Mouse (Mus musculus) neural tube, embryonic 14.5 days (tissue): ENCODE measurements around the gene Gh. TPM values are rescaled to one million over a fixed set of nuclear protein-coding genes. Genes with fewer than 3 reads are reported as not detected.

ENCODE experiments used
- ATAC-seq: fragments of 200-750 bp; cut with Nextera tagmentation; 2 replicates; pipeline ENCODE4 v1.8.0; 2017; ENCODE audit warnings: low read depth, mild to moderate bottlenecking, moderate TSS enrichment, moderate library complexity
- H3K27ac ChIP-seq: fragments of 300-500 bp; sonication (generic); 2 replicates; pipeline ENCODE4 v1.5.1; 2014; ENCODE audit warnings: low read depth, mild to moderate bottlenecking, control low read depth, low read length, moderate library complexity, mixed read lengths
- H3K27me3 ChIP-seq: fragments of 300-500 bp; sonication (generic); 2 replicates; pipeline ENCODE4 v1.6.1; 2014; ENCODE audit warnings: low read length; ENCODE audit not compliant: control insufficient read depth, insufficient read depth
- H3K36me3 ChIP-seq: fragments of 300-500 bp; sonication (generic); 2 replicates; pipeline ENCODE4 v1.6.1; 2014; ENCODE audit warnings: low read length, mixed read lengths; ENCODE audit not compliant: control insufficient read depth, insufficient read depth
- H3K4me1 ChIP-seq: fragments of 300-500 bp; sonication (generic); 2 replicates; pipeline ENCODE4 v1.6.1; 2014; ENCODE audit warnings: low read length; ENCODE audit not compliant: control insufficient read depth, insufficient read depth
- H3K4me2 ChIP-seq: fragments of 300-500 bp; sonication (generic); 2 replicates; pipeline ENCODE4 v1.6.1; 2014; ENCODE audit warnings: mild to moderate bottlenecking, low read depth, low read length, control low read depth
- H3K4me3 ChIP-seq: fragments of 300-500 bp; sonication (generic); 2 replicates; pipeline ENCODE4 v1.5.1; 2014; ENCODE audit warnings: low read depth, low read length, control low read depth, mixed read lengths
- H3K9ac ChIP-seq: fragments of 300-500 bp; sonication (generic); replicated peaks from 2 replicates; pipeline ENCODE4 v1.6.1; 2014; ENCODE audit warnings: low read depth, mild to moderate bottlenecking, control low read depth, low read length, mixed read lengths
- H3K9me3 ChIP-seq: fragments of 300-500 bp; sonication (generic); 2 replicates; pipeline ENCODE4 v1.6.1; 2016; ENCODE audit warnings: low read length; ENCODE audit not compliant: control insufficient read depth
- WGBS: fragments of 180-500 bp; shearing (Covaris S2); extraction: QIAGEN DNeasy Blood & Tissue Kit; methylation state at CpG from one replicate; pipeline ENCODE4 v1.1.7; 2014; 5-methylcytosine and 5-hydroxymethylcytosine counted together
- polyA plus RNA-seq: library from polyadenylated mRNA; unstranded; fragments of >200 nt; fragmentation: Nextera tagmentation; extraction: Ambion mirVana; gene quantifications from 2 replicates; pipeline ENCODE4 v1.2.1, GENCODE M21; 2014

The Gh gene
- polyA plus RNA-seq, 1 experiment from 2014 or later, result not detected

DNA sequence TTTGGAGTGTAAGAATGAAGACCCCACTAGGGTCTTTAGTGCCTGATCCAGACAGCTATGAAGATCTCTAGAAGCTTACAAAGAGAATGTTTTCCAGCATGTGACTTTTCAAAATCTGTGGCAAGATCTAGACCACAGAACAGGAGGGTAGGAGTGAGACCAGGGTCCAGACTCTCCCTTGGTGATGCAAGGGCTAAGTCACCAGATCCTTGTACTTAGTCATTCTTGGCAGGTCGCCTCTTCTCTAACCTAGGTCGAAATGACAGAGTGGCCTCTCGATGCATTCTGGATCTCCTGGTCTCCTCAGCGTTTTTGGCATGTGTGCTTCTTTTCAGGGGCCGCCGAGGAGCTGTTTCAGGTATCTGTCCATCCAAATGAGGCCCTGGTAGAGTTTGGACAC lies 19.2 kb downstream of the Gh start:
- no peak overlapping the region for H3K4me3 ChIP-seq
- no peaks in the 10 kb centered on the region for H3K27me3 ChIP-seq
- no peak overlapping the region for H3K4me2 ChIP-seq
- ATAC-seq, result no peak
- no peaks in the 10 kb centered on the region for H3K9me3 ChIP-seq
- WGBS, result 87% methylated on average over 6 of the region's 6 CpGs
- no peak overlapping the region for H3K9ac ChIP-seq
- no peaks in the 10 kb centered on the region for H3K4me1 ChIP-seq
- no peaks in the 10 kb centered on the region for H3K36me3 ChIP-seq
- no peak overlapping the region for H3K27ac ChIP-seq

DNA sequence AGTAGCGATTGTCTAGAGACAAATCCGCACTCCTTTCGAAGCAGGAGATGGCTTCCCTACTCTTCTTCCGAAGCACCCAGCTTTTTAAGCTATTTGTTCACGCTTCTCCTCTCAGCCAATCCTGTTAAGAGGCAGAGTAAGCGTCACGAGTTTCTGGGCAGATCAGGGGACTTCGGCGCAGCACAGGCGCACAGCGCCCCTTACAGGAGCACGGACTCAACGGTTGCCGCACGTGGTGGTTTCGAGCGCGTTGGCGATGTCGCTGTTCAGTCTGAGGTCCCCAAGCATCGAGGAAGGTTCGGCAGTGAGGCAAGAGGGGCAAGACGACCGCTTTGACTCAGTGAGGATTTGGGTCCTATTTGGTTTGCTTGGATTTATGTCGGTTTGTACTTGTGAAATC lies 25.2 kb downstream of the Gh start, which contains the start of gene Tcam1:
TSS of gene Tcam1 (plus strand) at position 219 of the 400 bp plus-strand sequence.
- Histone ChIP-seq H3K27ac (no peak within 1 kb of the TSS), H3K36me3 (no peaks in the 10 kb centered on the region), H3K9ac (0 out of 2 replicates have a peak within 1 kb of the TSS, but pooled peaks have one; percentile 7), H3K4me3 (peak within 1 kb of the TSS; percentile 3; the same call in 1 of the 2 replicates), H3K4me2 (peak within 1 kb of the TSS; percentile 46), H3K27me3 (no peaks in the 10 kb centered on the region), H3K4me1 (peaks cover 3% of the 10 kb centered on the region), H3K9me3 (no peaks in the 10 kb centered on the region)
- ATAC-seq, result peak; percentile 77
- 10% methylated on average over 25 of the region's 25 CpGs for whole genome bisulfite sequencing

DNA sequence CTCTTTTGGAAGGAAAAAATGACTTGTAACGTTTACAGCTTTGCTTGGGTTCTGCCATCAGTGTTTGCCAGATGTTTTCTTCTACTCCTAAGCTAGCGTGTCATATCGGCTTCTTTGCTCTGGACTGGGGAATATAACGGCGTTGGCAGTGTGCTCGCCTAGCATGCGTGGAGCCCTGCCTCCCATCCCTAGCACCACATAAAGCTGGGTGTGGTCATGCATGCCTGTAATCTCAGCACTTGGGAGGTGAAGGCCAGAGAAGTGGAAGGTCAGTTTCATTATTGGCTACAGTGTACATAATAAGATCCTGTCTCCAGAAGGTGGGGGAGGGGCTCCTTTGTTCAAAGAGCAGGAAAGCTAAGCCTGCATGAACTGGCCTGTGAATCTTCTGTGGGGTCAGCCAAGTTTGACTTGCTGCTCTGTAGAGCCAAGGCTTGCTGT lies 26.7 kb downstream of the Gh start:
- 88% methylated on average over 7 of the region's 7 CpGs for WGBS
- Histone ChIP-seq H3K36me3 (no peaks in the 10 kb centered on the region), H3K27me3 (no peaks in the 10 kb centered on the region), H3K4me2 (no peak overlapping the region), H3K9me3 (no peaks in the 10 kb centered on the region), H3K9ac (no peak overlapping the region), H3K27ac (no peak overlapping the region), H3K4me1 (peaks cover 8% of the 10 kb centered on the region), H3K4me3 (no peak overlapping the region)
- ATAC-seq, result no peak

DNA sequence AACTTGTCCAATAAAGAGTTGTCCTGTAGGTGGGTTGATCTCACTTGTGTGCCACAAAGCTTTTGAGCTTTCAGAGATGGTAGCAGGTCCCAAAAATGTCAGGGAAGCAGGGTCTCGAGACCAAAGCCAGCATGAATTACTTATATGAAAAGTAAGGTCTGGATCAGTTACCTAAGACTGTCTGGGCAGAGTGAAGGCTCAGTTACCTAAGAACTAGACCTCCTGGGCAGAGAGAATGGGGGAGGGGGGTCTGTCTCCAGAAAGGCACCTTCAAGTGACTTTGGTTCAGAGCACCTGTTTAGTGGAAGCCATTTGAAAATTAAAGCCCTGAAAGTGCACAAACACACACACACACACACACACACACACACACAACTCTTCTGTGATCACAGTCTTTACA lies 27.3 kb downstream of the Gh start:
- H3K9ac ChIP-seq, result no peak overlapping the region
- no peak overlapping the region for H3K4me3 ChIP-seq
- H3K36me3 ChIP-seq, result no peaks in the 10 kb centered on the region
- no peaks in the 10 kb centered on the region for H3K9me3 ChIP-seq
- no peak overlapping the region for H3K27ac ChIP-seq
- WGBS, result 86% methylated on average over 1 of the region's 1 CpGs
- no peak overlapping the region for H3K4me2 ChIP-seq
- H3K27me3 ChIP-seq, result no peaks in the 10 kb centered on the region
- peaks cover 8% of the 10 kb centered on the region for H3K4me1 ChIP-seq
- ATAC-seq, result no peak

DNA sequence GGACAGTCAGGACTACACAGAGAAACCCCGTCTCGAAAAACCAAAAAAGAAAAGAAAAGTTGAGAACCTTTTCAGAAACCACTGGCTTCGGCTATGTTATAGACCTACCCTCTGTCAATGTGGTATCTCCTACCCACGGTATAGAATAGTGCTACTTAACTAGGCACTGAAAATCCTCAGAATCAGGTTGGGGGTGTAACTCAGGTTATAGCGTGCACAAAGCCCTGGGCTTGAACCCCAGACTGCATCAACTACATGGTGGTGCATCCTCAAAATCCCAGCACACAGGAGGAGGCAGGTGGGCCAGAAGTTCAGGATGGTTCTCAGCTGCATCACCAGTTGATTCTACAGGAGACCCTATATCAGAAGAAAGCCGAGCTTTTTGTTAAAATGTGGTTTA lies 27.9 kb downstream of the Gh start:
- no peak overlapping the region for H3K4me3 ChIP-seq
- H3K36me3 ChIP-seq, result no peaks in the 10 kb centered on the region
- no peak overlapping the region for H3K9ac ChIP-seq
- H3K27me3 ChIP-seq, result no peaks in the 10 kb centered on the region
- ATAC-seq, result no peak
- H3K4me2 ChIP-seq, result no peak overlapping the region; the same call in 1 of the 2 replicates
- no peaks in the 10 kb centered on the region for H3K9me3 ChIP-seq
- H3K4me1 ChIP-seq, result peaks cover 14% of the 10 kb centered on the region
- H3K27ac ChIP-seq, result no peak overlapping the region
- 96% methylated on average over 6 of the region's 6 CpGs for WGBS

DNA sequence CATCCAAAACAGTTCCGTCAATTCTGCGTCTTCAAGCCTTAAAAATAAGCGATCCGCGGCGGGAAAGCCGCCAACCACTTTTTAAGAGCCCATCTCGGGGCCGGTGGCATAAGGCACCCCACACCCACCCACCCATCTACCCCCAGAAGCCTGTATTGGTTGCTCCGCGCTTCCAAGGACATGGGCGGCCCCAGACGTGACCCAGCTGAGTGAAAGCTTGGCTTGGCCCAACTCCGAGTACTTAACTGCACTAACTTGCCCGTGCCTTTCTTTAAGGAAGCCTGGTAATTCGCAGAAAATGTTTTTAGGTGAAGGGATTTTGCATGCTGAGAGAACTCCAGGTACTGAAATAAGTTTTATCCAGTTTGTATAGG lies 28.4 kb downstream of the Gh start:
- peak overlapping the region; percentile 49 for H3K9ac ChIP-seq
- peak overlapping the region; percentile 89 for H3K4me3 ChIP-seq
- 20% methylated on average over 16 of the region's 16 CpGs for WGBS
- H3K36me3 ChIP-seq, result no peaks in the 10 kb centered on the region
- H3K9me3 ChIP-seq, result no peaks in the 10 kb centered on the region
- peak overlapping the region; percentile 79 for H3K4me2 ChIP-seq
- ATAC-seq, result peak; percentile 19; the same call in 1 of the 2 replicates
- peaks cover 19% of the 10 kb centered on the region for H3K4me1 ChIP-seq
- peak overlapping the region; percentile 56 for H3K27ac ChIP-seq
- no peaks in the 10 kb centered on the region for H3K27me3 ChIP-seq

DNA sequence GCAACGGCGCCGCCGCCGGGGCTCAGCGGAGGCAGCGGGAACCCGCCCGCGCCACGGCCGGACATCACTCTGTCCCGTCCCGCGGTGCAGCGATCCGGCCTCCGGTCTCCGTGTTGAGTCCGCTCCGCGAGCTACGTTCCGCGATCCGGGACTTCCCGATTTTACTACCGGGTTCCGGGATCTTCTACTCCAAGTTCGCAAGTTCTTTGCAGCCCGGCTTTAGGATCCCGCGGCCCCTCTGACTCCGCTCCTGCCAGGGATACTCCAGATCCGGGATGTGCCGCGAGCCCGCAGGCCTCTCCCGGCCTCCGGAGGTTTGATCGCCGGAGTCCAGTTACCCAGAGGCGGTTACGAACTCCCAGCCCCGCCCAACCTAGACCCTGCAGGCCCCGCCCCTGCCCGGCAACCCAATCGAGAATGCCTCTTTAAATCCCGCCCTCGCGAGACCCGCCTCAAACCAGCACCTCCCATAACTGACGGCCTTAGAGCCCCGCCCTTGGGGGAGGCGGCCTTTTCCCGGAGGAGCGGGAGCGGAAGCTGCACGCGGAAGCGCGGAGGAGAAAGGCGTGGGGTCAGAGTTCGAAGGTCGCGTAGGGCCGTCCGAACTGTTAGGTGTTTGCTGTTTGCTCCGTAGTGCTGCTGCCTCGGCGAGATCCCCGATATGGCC lies 28.9 kb downstream of the Gh start, which contains the start of gene Smarcd2:
TSS of gene Smarcd2 (minus strand) at position 329 of the 667 bp plus-strand sequence.
- H3K4me3 ChIP-seq, result peak within 1 kb of the TSS; percentile 89
- peak within 1 kb of the TSS; percentile 79 for H3K4me2 ChIP-seq
- ATAC-seq, result peak; percentile 91
- H3K4me1 ChIP-seq, result peaks cover 24% of the 10 kb centered on the region
- 1% methylated on average over 69 of the region's 72 CpGs for WGBS
- no peaks in the 10 kb centered on the region for H3K36me3 ChIP-seq
- H3K9ac ChIP-seq, result peak within 1 kb of the TSS; percentile 92
- H3K27ac ChIP-seq, result peak within 1 kb of the TSS; percentile 79
- no peaks in the 10 kb centered on the region for H3K9me3 ChIP-seq
- H3K27me3 ChIP-seq, result no peaks in the 10 kb centered on the region

DNA sequence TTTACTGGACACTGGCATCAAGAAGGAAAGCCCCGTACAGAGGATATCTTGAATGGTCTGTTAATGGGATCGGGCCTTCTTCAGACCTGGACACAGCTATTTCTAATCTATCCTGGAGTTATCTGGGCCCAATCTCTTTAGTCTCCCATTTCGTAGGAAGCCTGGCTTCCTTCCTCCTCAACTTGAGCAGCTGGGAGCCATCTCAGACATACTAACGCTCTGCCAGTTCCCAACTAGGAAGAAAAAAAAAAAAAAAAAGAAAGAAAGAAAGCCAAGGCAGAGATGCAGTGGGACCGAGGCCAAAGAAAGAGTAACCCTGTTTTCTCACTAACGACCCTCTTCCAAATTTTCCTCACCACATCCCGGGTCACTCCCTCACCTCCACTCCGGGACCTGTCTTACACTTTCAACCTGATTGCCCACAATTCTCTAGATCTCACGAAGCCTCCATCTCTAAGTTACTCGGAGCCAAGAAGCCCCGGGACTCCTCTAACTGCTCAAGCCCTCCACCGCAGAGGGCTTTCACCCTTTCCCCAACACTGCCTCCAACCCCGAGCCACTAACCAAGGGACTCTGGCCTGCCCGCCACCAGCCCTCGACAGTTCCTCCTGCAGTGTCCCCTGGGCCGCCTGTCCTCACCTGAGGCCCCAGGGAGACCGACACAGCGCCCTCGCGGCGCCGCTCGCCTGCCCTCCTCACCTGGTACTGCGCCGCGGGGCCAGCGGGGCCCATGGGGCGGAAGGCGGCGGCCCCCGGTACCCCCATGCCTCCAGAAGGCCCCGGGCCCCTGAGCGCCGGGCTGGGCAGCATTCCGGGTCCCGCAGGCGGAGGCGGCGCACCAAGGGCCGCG lies 29.6 kb downstream of the Gh start:
- 1% methylated on average over 40 of the region's 41 CpGs for WGBS
- ATAC-seq, result peak; percentile 18
- Histone ChIP-seq H3K36me3 (no peaks in the 10 kb centered on the region), H3K9me3 (no peaks in the 10 kb centered on the region), H3K9ac (peak overlapping the region; percentile 92), H3K4me3 (peak overlapping the region; percentile 89), H3K4me1 (peaks cover 31% of the 10 kb centered on the region), H3K27me3 (no peaks in the 10 kb centered on the region), H3K4me2 (peak overlapping the region; percentile 79), H3K27ac (peak overlapping the region; percentile 79)
